Mouse (Mus musculus) 3134 (cell line): Measurements from ENCODE around the gene Rmnd5b.

Experiments
- DNase-seq: peaks from one replicate; pipeline ENCODE4 v3.0.0-alpha.2; 2011; ENCODE audit warnings: low spot score; ENCODE audit not compliant: insufficient read length; ENCODE audit errors: extremely low read depth

Rmnd5b gene

DNA sequence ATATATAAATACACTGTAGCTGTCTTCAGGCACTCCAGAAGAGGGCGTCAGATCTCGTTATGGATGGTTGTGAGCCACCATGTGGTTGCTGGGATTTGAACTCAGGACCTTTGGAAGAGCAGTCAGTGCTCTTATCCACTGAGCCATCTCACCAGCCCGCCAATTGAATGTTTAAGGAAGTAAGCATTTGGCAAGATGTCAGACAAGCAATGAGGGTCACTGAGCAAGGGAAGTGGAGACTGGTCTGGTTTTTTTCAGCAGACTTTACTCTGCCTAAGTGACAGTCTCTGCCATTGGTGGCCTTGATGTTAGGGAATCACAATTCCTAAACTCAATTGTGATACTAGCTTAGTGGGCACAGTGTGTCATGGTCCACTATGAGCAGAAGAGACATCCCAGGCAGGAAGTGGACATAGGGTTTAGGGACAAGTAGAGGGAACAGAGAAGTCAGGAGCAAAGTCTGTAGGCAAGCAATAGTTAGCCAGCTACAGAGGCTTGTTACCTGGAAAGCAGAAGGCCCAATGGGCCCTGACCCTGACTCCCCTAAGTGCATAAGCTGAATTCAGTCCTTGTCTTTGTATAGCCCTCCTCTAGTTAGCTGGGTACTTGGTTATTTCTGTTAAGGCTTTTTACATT is 40.9 kb downstream of the Rmnd5b start:
- DNase-seq, result no peak

- no peak for DNase-seq
Measured at GRCm38 (mm10) chr11:51593849-51594248, 41.8 kb downstream of the Rmnd5b start.

DNA sequence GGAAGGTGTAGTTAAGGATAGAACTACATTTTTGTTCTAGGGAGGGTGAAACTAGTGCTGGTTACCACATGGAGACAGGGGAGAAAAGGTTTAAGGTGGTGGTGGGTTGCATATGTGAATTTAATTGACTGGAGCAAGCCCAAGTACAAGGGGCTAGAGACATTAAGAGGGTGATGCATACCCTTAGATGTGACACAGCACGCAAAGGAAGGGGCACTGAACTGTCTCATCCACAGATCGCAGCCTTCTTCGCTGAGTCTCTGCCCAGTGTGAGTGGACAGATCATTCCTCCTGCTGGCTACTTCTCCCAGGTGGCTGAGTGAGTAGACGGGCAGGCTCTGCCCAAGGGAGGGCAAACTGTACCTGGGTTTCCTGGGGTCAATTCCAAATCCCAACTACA is 42.3 kb downstream of the Rmnd5b start:
- no peak for DNase-seq

- no peak for DNase-seq
Measured at GRCm38 (mm10) chr11:51591915-51592314, 43.8 kb downstream of the Rmnd5b start.

- DNase-seq, result no peak
Measured at GRCm38 (mm10) chr11:51591168-51591567, 44.5 kb downstream of the Rmnd5b start.

DNA sequence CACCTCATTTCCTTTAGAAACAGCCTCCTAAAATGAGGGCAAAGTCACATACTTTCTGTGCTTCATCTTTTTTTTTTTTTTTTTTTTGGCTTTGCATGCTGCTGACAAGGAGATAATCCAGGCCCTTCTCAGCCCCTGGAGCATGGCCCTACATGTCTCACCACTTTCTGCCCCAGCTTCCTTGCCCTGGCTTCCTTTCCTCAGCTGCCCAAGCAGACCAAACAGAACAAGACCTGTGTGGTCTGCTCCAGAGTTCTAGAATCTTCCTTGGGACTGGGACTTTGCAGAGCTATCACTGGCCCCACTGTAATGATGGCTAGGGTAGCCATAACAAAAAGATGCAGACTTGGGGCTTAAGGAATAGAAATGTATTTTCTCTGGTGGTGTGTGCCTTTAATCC is 45.7 kb downstream of the Rmnd5b start:
- no peak for DNase-seq

DNA sequence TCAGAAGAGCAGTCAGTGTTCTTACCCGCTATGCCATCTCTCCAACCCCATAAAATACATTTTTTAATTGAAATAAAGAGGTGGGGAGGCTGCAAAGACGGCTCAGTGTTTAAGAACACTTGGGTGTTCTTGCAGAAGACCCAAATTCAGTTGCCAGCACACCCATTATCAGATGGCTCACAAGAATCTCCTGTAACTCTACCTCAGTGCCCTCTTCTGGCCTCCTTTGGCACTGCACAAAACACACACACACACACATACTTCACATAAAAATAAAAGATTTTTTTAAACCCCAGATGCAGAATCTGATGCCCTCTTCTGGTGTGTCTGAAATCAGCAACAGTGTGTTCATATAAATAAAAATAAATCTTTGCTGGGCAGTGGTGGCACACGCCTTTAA is 46.9 kb downstream of the Rmnd5b start:
- DNase-seq, result no peak

- no peak for DNase-seq
Measured at GRCm38 (mm10) chr11:51587059-51587458, 48.6 kb downstream of the Rmnd5b start.

DNA sequence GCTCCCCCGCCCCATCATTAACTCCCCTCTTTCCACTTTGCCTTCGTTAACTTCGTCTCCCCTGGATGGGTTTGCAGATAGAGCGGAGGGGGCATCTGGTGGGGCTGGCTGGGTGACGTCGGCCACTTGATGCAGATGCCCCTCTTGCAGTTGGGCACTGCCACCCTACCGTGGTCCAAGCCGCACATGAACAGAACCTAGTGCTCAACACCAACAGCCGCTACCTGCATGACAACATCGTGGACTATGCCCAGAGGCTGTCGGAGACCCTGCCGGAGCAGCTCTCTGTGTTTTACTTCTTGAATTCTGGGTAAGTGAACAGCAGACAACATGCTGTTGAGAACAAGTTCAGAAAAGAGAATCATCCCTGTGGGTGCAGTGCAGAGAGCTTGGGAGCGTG is 49.3 kb downstream of the Rmnd5b start:
- no peak for DNase-seq

DNA sequence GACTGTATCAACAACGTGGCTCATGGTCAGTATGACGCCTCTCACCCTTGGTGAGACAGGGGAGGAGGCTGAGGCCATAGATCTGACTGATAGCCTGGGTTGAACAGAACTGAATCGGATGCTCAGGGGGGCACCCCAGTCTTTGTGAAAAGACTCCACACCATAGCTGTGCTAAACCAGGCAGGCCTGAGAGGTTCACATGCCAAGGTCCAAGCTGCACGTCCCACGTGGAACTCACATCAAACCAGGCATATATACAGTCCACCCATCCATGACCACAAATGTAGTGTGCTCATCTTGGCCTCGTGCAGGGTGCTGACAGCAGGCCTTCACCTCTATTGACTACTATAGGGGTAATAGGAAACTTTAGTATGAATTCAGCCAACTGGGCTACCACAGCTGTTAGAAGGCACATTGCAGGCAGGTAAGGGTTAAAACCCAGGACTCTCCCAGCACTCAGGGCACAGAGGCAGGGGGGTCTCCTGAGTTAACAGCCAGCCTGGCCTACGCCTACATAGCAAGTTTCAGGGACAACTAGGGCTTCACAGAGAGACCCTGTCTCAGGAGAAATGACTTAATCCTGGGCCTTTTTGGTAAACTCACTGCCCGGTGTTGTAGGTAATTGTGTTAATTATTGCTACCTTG is 50.0 kb downstream of the Rmnd5b start:
- no peak for DNase-seq

DNA sequence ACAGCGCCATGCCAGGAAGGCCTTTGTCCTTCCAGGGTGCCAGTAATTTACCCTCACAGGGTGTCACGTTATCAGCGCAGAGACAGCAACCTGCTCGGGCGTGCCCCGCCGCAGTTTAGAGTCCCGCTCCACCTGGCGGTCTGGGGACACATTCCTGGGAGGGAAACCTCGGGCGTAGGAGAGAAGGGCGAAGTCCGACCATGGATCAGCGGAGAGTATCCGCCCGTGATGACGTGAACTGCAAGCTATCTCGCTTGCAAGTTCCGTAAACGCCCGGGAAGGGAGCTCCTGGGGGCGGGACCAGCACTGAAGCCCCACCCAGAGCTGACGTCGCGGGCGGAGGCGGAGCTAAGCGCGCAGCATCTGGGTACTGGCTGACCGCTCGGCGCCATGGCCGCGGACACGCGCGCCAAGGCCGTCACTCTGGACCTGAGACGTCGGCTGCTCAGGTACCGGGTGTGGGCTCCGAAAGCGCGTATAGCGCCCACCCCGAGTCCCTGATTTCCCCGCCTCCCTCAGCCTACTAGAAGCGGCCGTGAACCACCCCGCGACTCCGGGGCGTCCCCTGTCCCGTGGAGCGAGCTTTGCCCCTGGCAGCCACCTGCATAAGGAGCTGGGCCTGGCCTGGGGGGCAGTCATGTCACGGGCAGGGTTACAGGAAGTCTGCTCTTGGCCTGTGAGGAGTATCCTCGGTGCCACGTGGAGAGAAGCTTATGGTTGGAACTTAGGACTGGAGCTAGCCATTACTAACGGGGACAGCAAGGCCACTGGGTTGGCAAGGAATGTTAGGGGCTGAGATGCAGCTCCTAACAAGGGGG is 51.1 kb downstream of the Rmnd5b start, which contains the start of gene Phykpl:
TSS of gene Phykpl (plus strand) at position 327 of the 818 bp plus-strand sequence.
- peak; percentile 100 for DNase-seq

GRCm38 (mm10) chr11:51584057-51584430 is 51.7 kb downstream of the Rmnd5b start:
- no peak for DNase-seq

GRCm38 (mm10) chr11:51582713-51583112 is 53.0 kb downstream of the Rmnd5b start:
- DNase-seq, result peak; percentile 48

DNA sequence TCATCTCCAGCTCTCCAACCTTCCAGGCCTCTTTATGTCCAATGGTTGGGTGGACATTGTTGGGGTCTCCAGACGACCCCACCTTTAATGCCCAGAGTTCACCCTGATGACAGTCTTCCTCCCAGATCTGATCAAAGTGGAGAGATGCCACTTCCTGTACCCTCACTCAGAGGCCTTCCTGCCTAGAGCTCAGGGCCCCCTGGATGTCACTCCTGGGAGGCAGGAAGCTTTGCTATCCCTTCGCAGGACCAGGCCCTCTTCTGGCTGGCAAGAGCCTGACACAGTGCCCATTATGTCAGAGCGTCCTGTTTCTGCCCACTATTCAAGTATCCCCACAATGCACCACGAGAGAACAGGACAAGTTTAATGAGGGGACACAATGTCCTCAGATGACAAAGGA is 56.7 kb downstream of the Rmnd5b start:
- DNase-seq, result no peak

GRCm38 (mm10) chr11:51577587-51577986 is 58.1 kb downstream of the Rmnd5b start:
- DNase-seq, result no peak

DNA sequence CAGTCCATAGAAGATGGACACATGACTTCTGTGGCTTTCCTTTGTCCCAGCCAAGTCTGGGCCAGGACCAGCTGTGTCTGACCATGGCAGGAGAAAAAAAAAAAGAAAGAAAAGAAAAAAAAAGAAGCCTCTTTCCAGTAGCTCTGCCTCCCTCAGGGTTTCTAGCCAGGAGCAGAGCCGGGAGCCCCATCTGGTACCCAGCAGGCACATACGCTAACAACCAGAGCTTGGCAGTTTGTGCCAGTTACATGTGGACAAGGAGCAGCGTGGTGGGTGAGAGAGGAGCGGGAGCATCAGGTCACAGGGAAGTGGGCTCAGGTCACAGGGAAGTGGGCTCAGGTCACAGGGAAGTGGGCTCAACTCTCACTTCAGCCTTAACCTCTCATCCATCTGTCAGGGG is 59.2 kb downstream of the Rmnd5b start:
- no peak for DNase-seq
